Mouse (Mus musculus) stomach, postnatal 0 days (tissue): Measurements from ENCODE around the gene Armc5.

Experiments used
- CTCF ChIP-seq: IDR thresholded peaks from 2 replicates; pipeline ENCODE4 v1.5.1; 2016; ENCODE audit warnings: antibody characterized with exemption, low read depth, mild to moderate bottlenecking, moderate library complexity
- EP300 ChIP-seq: optimal IDR thresholded peaks from 2 replicates; pipeline ENCODE3; 2016; ENCODE audit warnings: antibody characterized with exemption

GRCm38 (mm10) chr7:128219952-128220351 lies 17.2 kb upstream of the Armc5 start:
- TF ChIP-seq CTCF (no peak), EP300 (no peak)
